Mouse (Mus musculus) sigmoid colon, adult 10 weeks (tissue): ENCODE measurements around the gene Rhbdl2. TPM values are rescaled to one million over a fixed set of nuclear protein-coding genes. Genes with fewer than 3 reads are reported as not detected.

ENCODE experiments used
- polyA plus RNA-seq: library from polyadenylated mRNA; stranded (reverse); fragments of 350-450 nt; fragmentation: Illumina TruSeq; extraction: RNeasy Lipid Tissue Mini Kit (QIAGEN cat#74804); gene quantifications from one replicate; pipeline ENCODE4 v1.2.3, GENCODE M21; 2014; ENCODE audit warnings: low read depth, low replicate concordance

The Rhbdl2 gene
- 196 TPM for polyA plus RNA-seq

DNA sequence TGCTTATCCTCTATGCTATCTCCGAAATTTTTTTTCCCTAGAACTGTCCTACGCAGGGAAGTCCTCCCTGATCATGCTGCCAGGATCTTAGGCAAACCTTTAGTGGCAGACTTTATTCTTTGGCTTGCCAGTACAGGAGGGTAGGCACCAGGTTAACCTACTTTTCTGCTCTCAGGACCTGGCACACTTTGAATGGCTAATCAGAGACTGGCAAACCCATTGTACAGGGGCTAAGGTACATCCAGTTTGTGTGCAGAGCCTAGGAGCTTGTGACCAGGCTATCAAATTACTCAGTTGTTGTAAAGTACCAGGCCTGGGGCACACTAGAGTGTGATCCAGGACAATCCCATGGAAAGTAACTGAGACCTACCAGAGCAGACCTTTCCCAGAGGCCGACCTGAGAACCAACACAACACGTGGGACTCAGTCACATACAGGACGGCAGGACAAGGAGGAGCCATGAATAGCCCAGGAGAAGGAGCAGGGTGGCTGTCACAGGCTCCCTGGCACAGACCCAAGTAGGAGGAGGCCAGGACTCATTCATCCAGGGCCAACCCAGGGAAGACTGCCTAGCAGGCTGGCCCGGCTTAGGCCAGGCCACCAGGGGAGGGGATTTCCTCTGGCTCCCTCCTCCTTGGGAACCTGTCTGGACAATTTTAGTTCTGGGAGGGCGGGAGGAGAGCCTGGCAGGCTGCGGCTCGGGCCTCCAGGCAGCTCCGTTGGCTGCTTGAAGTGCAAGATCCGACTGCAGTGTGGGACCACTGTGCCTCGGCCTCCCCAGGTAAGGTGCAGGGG, at the start of gene Rhbdl2:
Gene Rhbdl2, plus strand, starts transcription at position 684 of the 795 bp plus-strand sequence.

DNA sequence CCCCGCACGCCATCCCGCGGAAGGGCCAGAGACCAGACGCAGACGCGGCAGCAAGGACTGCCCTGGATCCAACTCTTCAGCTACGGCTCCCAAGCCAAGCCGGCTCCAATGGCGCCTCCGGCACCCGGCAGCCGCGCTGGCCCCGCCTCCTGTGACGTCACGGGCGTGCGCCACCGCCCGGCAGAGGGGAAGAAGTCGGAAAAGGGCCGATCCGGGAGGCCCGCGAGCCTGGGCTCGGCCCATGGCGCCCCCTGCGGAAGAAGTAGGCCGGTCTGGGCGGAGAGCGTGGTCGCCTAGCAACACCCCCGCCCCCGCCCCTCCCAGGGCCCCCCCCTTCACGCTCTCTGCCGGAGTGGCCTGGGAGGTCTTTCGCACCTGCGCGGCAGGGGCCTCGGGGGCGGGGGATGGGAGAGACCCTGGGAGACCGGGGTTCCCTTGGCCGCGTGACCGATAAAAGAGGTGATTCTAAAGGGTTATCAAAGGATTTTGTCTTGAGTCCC, 37.5 kb upstream of the Rhbdl2 start, which contains the start of gene Akirin1:
Gene Akirin1, minus strand, starts transcription at position 194 of the 500 bp plus-strand sequence.

GRCm38 (mm10) chr4:123859379-123859778, 71.7 kb downstream of the Rhbdl2 start, which contains the start of gene 4933427I04Rik:
4933427I04Rik (plus strand) TSS chr4:123859679.

Other genes with a start within 250 kb of the Rhbdl2 start
- 236 TPM for gene Macf1, start 103.5 kb upstream of the Rhbdl2 start, polyA plus RNA-seq
- 15.8 TPM for gene Ndufs5, start 69.7 kb upstream of the Rhbdl2 start, polyA plus RNA-seq
- 124 TPM for gene Akirin1, start 37.5 kb upstream of the Rhbdl2 start, polyA plus RNA-seq
- gene 4933427I04Rik, start 71.8 kb downstream of the Rhbdl2 start, polyA plus RNA-seq: not detected
- 66.2 TPM for gene Mycbp, start 117.0 kb downstream of the Rhbdl2 start, polyA plus RNA-seq
- gene Rragc, start 129.6 kb downstream of the Rhbdl2 start, polyA plus RNA-seq: 247 TPM
- gene 4930535I16Rik, start 130.1 kb downstream of the Rhbdl2 start, polyA plus RNA-seq: not detected